Mouse (Mus musculus) layer of hippocampus, adult 18-20 months (tissue): ENCODE results near the gene Ddb2. TPM values are rescaled to one million over a fixed set of nuclear protein-coding genes. Genes with fewer than 3 reads are reported as not detected.

ENCODE experiments used
- total RNA-seq, 2 experiments: library from RNA; stranded (reverse); gene quantifications; 2 replicates each; pipeline ENCODE4 v1.2.3; 2021

The Ddb2 gene
- total RNA-seq, 2 experiments from 2014 or later, result 9.5 to 11.2 TPM

Other genes with a start within 250 kb of the Ddb2 start
- under 1 TPM; 0.23 to 0.57 TPM for gene Rapsn, start 201.4 kb downstream of the Ddb2 start, total RNA-seq
- 100 to 1,000 TPM; 199 to 219 TPM for gene Psmc3, start 183.0 kb downstream of the Ddb2 start, total RNA-seq
- gene Slc39a13, start 166.6 kb downstream of the Ddb2 start, total RNA-seq, result 10 to 100 TPM; 26.2 to 32.7 TPM
- gene Spi1, start 154.6 kb downstream of the Ddb2 start, total RNA-seq, result 1 to 10 TPM; 2.8 to 4.0 TPM
- under 1 TPM; 0.12 to 0.18 TPM for gene Mybpc3, start 118.8 kb downstream of the Ddb2 start, total RNA-seq
- gene Madd, start 53.1 kb downstream of the Ddb2 start, total RNA-seq, result 100 to 1,000 TPM; 226 to 229 TPM
- 1 to 10 TPM; 3.9 to 4.3 TPM for gene Nr1h3, start 34.1 kb downstream of the Ddb2 start, total RNA-seq
- gene Acp2, start 34.1 kb downstream of the Ddb2 start, total RNA-seq, result 10 to 100 TPM; 52.5 to 53.5 TPM
- gene Pacsin3, start 19.0 kb upstream of the Ddb2 start, total RNA-seq, result 10 to 100 TPM; 26.8 to 31.6 TPM
- gene Arfgap2, start 28.0 kb upstream of the Ddb2 start, total RNA-seq, result 10 to 100 TPM; 68.2 to 68.8 TPM
- 100 to 1,000 TPM; 111 to 121 TPM for gene 1110051M20Rik, start 207.7 kb upstream of the Ddb2 start, total RNA-seq
- gene Lrp4, start 220.5 kb upstream of the Ddb2 start, total RNA-seq, result 10 to 100 TPM; 27.2 to 31.2 TPM